Mouse (Mus musculus) ES-E14 (cell line): Measurements from ENCODE around the gene Ndc80. TPM values are rescaled to one million over a fixed set of nuclear protein-coding genes. Genes with fewer than 3 reads are reported as not detected.
"Not testable (repeated sequence)": the region's sequence is repeated elsewhere in the genome, so short reads cannot be mapped to it uniquely, and the experiment has no call there.

Experiments
- DNase-seq: peaks from one replicate; pipeline ENCODE4 v3.0.0-alpha.2; 2013; ENCODE audit warnings: low read depth, low spot score
- H3K27ac ChIP-seq: 2 replicates; pipeline ENCODE4 v1.5.1; 2012; ENCODE audit warnings: low read depth, mild to moderate bottlenecking, low read length, moderate library complexity, mixed read lengths; ENCODE audit not compliant: poor library complexity, insufficient read depth, severe bottlenecking
- H3K36me3 ChIP-seq: 2 replicates; pipeline ENCODE4 v1.6.1; 2012; ENCODE audit warnings: mild to moderate bottlenecking, low read length, moderate library complexity, mixed read lengths; ENCODE audit not compliant: control insufficient read depth, poor library complexity, insufficient read depth, severe bottlenecking
- H3K4me1 ChIP-seq, 2 experiments: fragments of 150-350 bp in 1 of 2; sonication (generic) in 1 of 2; 2 replicates each; pipeline ENCODE4 v1.6.1; 2012; ENCODE audit warnings: low read length in 2 of 2, mild to moderate bottlenecking in 1 of 2, mixed read lengths in 1 of 2; ENCODE audit not compliant: control insufficient read depth in 2 of 2, insufficient read depth in 2 of 2, poor library complexity in 1 of 2
- H3K4me3 ChIP-seq, 2 experiments: fragments of 150-350 bp in 1 of 2; sonication (generic) in 1 of 2; 2 replicates each; pipeline ENCODE4 v1.5.1; 2012; ENCODE audit warnings: low read length in 2 of 2, low read depth in 1 of 2, mild to moderate bottlenecking in 1 of 2, mixed read lengths in 1 of 2; ENCODE audit not compliant: insufficient read depth in 1 of 2, poor library complexity in 1 of 2, severe bottlenecking in 1 of 2
- H3K9ac ChIP-seq: 2 replicates; pipeline ENCODE4 v1.6.1; 2012; ENCODE audit warnings: low read depth, mild to moderate bottlenecking, low read length, mixed read lengths; ENCODE audit not compliant: poor library complexity, insufficient read depth, severe bottlenecking
- H3K9me3 ChIP-seq: fragments of 150-350 bp; sonication (generic); 2 replicates; pipeline ENCODE4 v1.6.1; 2012; ENCODE audit warnings: low read depth, mild to moderate bottlenecking, low read length; ENCODE audit not compliant: control insufficient read depth, insufficient read depth
- CHD2 ChIP-seq: IDR thresholded peaks from 2 replicates; pipeline ENCODE4 v1.6.1; 2014; ENCODE audit warnings: mild to moderate bottlenecking, low read depth, low read length, inconsistent platforms
- HCFC1 ChIP-seq: IDR thresholded peaks from 2 replicates; pipeline ENCODE4 v1.6.1; 2012; ENCODE audit warnings: low read length, inconsistent platforms, borderline replicate concordance; ENCODE audit not compliant: insufficient read depth
- MAFK ChIP-seq: IDR thresholded peaks from 2 replicates; pipeline ENCODE4 v1.6.1; 2014; ENCODE audit warnings: mild to moderate bottlenecking, low read depth, low read length, inconsistent platforms; ENCODE audit not compliant: insufficient read depth
- ZC3H11A ChIP-seq: IDR thresholded peaks from 2 replicates; pipeline ENCODE4 v1.6.1; 2012; ENCODE audit warnings: low read depth, mild to moderate bottlenecking, inconsistent platforms, low read length, borderline replicate concordance
- ZNF384 ChIP-seq: IDR thresholded peaks from 2 replicates; pipeline ENCODE4 v1.6.1; 2012; ENCODE audit warnings: low read depth, low read length, inconsistent platforms
- in situ Hi-C, 2 experiments: fragments of 600-800 bp; cut with MboI; formaldehyde crosslinking; loops; one replicate each; pipeline ENCODE4 v1.15.1; 2025; ENCODE audit warnings: low sequenced_read_pairs in 2 of 2, inconsistent platforms in 1 of 2; ENCODE audit not compliant: unreplicated experiment in 2 of 2
- total RNA-seq: library from RNA; depleted of rRNA; stranded (reverse); fragments of 300-350 nt; gene quantifications from 2 replicates; pipeline ENCODE4 v1.2.3, GENCODE M21; 2012; rRNA removed

Gene Ndc80
- total RNA-seq, 1 experiment, result 42.8 TPM

DNA sequence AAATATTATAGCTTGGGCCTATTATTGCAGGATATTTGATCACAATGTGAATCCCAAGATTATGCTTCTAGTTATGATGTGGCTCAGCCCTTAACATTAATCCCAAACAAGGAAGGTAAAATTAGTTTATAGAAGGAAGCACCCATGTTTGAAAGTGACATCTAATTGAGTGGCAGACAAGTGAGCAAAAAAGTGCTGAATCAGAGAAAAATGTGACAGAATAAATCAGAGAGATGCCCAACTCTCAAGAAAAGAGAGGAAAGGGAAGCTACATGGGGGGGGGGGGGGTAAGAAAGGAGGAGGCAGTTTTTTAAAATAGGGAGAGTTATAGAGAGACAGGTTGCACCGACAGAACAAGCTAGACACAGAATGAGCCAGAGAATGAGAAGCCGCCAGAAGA lies 55.4 kb downstream of the Ndc80 start:
- H3K9ac ChIP-seq, result no peak overlapping the region
- no peaks in the 10 kb centered on the region for H3K9me3 ChIP-seq
- no peak overlapping the region for H3K4me3 ChIP-seq
- no peak for DNase-seq
- no peaks in the 10 kb centered on the region for H3K36me3 ChIP-seq
- in situ Hi-C loops, result no loop called here
- H3K27ac ChIP-seq, result no peak overlapping the region
- peaks cover 0 to 2% of the 10 kb centered on the region in 2 experiments; a peak in 2 of 4 replicates for H3K4me1 ChIP-seq
- no peak for TF ChIP-seq ZNF384
- TF ChIP-seq HCFC1, result no peak
- TF ChIP-seq MAFK, result no peak
- TF ChIP-seq ZC3H11A, result no peak
- no peak for TF ChIP-seq CHD2

DNA sequence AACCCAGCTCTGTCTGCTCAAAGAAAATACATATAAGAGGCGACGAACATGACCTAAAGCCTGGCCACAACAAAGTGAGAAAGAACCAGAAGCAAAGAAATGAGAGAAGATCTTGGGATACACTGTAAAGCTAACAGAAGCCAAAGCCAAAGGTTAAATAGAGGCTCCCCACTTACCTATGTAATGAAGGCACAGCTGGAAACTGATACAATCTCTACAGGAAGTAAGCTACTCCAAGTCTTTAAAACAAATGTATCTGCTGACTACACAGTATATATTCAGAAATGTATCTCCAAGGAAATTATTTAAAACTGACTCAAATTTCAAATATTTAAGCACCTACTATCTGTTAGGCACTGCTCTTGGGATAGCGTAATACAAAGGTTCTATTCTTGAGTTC lies 66.3 kb downstream of the Ndc80 start:
- no peak for DNase-seq
- in situ Hi-C loops, result no loop called here
- 0 out of 4 replicates have a peak, but pooled peaks cover 0 to 2% of the 10 kb centered on the region in 2 experiments for H3K4me1 ChIP-seq
- H3K4me3 ChIP-seq, result no peak overlapping the region
- H3K36me3 ChIP-seq, result peaks cover 9% of the 10 kb centered on the region
- no peaks in the 10 kb centered on the region for H3K9me3 ChIP-seq
- TF ChIP-seq CHD2, result no peak
- TF ChIP-seq ZNF384, result no peak
- no peak for TF ChIP-seq ZC3H11A
- TF ChIP-seq MAFK, result no peak
- TF ChIP-seq HCFC1, result no peak
- H3K27ac ChIP-seq, result no peak overlapping the region
- H3K9ac ChIP-seq, result no peak overlapping the region

DNA sequence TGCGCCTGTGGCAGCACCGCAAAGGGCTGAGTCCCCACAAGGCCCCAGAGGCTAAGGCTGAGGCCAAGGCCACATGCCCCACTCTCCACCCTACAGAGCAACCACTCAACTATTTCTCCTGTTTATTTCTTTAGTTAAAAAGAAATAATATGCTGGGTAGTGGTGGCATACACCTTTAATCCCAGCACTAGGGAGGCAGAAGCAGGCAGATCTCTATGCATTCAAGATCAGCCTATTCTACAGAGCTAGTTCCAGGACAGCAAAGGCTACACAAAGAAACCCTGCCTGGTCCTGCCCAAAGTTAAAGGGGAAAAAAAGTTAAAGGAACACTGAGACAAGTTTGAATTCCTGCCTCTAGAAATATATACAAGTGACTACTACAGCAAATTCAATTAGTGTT lies 66.8 kb downstream of the Ndc80 start, which contains the start of gene Gm4707:
TSS of gene Gm4707 (minus strand) at position 101 of the 400 bp plus-strand sequence.
- H3K4me1 ChIP-seq, result 0 out of 4 replicates have a peak, but pooled peaks cover 0 to 2% of the 10 kb centered on the region in 2 experiments
- no peaks in the 10 kb centered on the region for H3K9me3 ChIP-seq
- peak within 1 kb of the TSS; percentile 37; the same call in 1 of the 2 replicates for H3K27ac ChIP-seq
- TF ChIP-seq ZNF384 (no peak), ZC3H11A (no peak), CHD2 (no peak), MAFK (no peak), HCFC1 (no peak)
- no peak for DNase-seq
- H3K9ac ChIP-seq, result no peak within 1 kb of the TSS
- peaks cover 11% of the 10 kb centered on the region for H3K36me3 ChIP-seq
- H3K4me3 ChIP-seq, result no peak within 1 kb of the TSS
- in situ Hi-C loops, result no loop called here

DNA sequence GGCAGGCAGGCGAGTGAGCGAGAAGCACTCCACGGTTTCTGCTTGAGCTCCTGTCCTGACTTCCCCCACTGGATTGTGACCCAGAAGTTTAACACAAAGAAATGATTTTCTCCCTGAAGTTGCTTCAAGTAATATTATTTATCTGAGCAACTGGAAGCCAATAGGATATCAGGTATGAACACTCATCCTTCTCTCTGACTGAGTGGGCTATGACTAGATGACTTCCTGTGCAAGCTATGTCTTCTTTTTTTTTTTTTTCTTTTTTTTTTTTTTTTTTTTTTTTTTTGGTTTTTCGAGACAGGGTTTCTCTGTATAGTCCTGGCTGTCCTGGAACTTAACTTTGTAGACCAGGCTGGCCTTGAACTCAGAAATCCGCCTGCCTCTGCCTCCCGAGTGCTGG lies 69.3 kb downstream of the Ndc80 start:
- in situ Hi-C loops, DNase-seq, H3K4me3 ChIP-seq, H3K9ac ChIP-seq, H3K36me3 ChIP-seq, H3K4me1 ChIP-seq, H3K27ac ChIP-seq, H3K9me3 ChIP-seq: not testable (repeated sequence)

Other genes with a start within 250 kb of the Ndc80 start
- 1.0 TPM in 2 replicates for gene Emilin2, start 214.9 kb downstream of the Ndc80 start, total RNA-seq
- gene Gm4707, start 66.9 kb downstream of the Ndc80 start, total RNA-seq, result 3.9 and 6.9 TPM in 2 replicates
- gene Smchd1, start 51.5 kb downstream of the Ndc80 start, total RNA-seq, result 35.5 and 41.0 TPM in 2 replicates
- 0.22 and 0.32 TPM in 2 replicates for gene Spdya, start 25.2 kb upstream of the Ndc80 start, total RNA-seq
- gene Wdr43, start 89.0 kb upstream of the Ndc80 start, total RNA-seq, result 264 and 289 TPM in 2 replicates
- 0.05 and 0.09 TPM in 2 replicates for gene Togaram2, start 146.4 kb upstream of the Ndc80 start, total RNA-seq
- gene Pcare, start 226.0 kb upstream of the Ndc80 start, total RNA-seq, result 0.09 TPM in 1 of 2 replicates, not detected in the other
- 6.1 and 8.5 TPM in 2 replicates for gene Clip4, start 241.6 kb upstream of the Ndc80 start, total RNA-seq